Mouse (Mus musculus): ENCODE measurements at regions not wholly inside any gene's neighbourhood (a gene's known extent, or its start where the extent isn't known, plus 50 kb on each side); places are given as distances from the start of the nearest gene placed in this dataset.
"Not testable (repeated sequence)": the region's sequence is repeated elsewhere in the genome, so short reads cannot be mapped to it uniquely, and the experiment has no call there.

DNA sequence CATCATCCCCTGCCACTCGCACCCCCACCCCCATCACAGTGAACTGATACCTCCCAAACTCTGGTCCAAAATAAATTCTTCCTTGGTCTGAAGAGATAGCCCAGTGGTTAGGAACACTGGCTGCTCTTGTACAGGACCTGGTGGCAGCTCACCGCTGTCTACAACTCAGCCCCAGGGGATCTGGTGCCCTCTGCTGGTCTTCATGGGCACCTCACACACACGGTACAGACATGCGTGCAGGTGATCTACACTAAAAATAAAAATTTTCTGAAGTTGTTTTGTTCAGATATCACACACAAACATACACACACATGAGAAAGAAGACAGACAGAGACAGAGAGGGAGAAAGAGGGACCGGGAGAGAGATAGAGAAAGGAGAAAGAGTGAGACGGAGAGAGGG lies 130.0 kb upstream of the Ubl3 start:
- H3K4me1 ChIP-seq (ENCODE audit: control insufficient read depth, insufficient read depth, low read length), result no peaks in the 10 kb centered on the region
- WGBS, result 96% methylated on average over 6 of the region's 6 CpGs
- no peak overlapping the region for H3K9ac ChIP-seq (ENCODE audit: low read length)
- H3K4me2 ChIP-seq (ENCODE audit: low read depth), result no peak overlapping the region
- H3K27me3 ChIP-seq (ENCODE audit: control insufficient read depth, insufficient read depth, low read length), result no peaks in the 10 kb centered on the region
- no peak overlapping the region for H3K4me3 ChIP-seq (ENCODE audit: low read depth, low read length)
- ATAC-seq (ENCODE audit: insufficient read depth, low FRiP score, low TSS enrichment) (no peak), DNase-seq (ENCODE audit: low spot score) (no peak)
- no peaks in the 10 kb centered on the region for H3K36me3 ChIP-seq (ENCODE audit: control insufficient read depth, insufficient read depth, low read length)
- no peaks in the 10 kb centered on the region for H3K9me3 ChIP-seq (ENCODE audit: control insufficient read depth, low read length)
- H3K27ac ChIP-seq (ENCODE audit: low read depth, low read length), result no peak overlapping the region

DNA sequence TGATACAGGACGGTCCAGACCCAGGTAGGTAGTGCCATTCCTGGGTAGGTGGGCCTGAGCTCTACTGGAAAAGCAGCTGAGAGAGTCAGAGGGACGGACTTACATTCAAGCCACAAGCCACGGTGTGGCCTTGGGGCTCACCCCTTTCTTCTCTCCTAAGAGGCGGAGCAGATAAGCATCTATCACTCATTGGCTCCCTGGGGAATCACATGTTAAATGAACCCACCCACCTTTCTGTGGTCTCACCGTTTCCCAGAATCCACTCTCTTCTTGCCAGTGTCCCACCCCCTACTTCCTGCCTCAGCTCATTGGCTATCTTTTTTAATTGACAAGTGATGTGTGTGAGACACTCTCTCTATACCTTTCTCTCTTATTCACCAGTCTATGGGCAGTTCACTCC lies 127.8 kb upstream of the Ubl3 start:
- H3K9me3 ChIP-seq (ENCODE audit: control insufficient read depth, low read length), result no peaks in the 10 kb centered on the region
- no peak overlapping the region for H3K4me3 ChIP-seq (ENCODE audit: low read depth, low read length)
- DNase-seq (ENCODE audit: low spot score) (no peak), ATAC-seq (ENCODE audit: insufficient read depth, low FRiP score, low TSS enrichment) (no peak)
- no peaks in the 10 kb centered on the region for H3K36me3 ChIP-seq (ENCODE audit: control insufficient read depth, insufficient read depth, low read length)
- H3K27me3 ChIP-seq (ENCODE audit: control insufficient read depth, insufficient read depth, low read length), result no peaks in the 10 kb centered on the region
- H3K4me2 ChIP-seq (ENCODE audit: low read depth), result no peak overlapping the region
- no peak overlapping the region for H3K27ac ChIP-seq (ENCODE audit: low read depth, low read length)
- 87% methylated on average over 5 of the region's 5 CpGs for WGBS
- H3K9ac ChIP-seq (ENCODE audit: low read length), result no peak overlapping the region
- no peaks in the 10 kb centered on the region for H3K4me1 ChIP-seq (ENCODE audit: control insufficient read depth, insufficient read depth, low read length)

DNA sequence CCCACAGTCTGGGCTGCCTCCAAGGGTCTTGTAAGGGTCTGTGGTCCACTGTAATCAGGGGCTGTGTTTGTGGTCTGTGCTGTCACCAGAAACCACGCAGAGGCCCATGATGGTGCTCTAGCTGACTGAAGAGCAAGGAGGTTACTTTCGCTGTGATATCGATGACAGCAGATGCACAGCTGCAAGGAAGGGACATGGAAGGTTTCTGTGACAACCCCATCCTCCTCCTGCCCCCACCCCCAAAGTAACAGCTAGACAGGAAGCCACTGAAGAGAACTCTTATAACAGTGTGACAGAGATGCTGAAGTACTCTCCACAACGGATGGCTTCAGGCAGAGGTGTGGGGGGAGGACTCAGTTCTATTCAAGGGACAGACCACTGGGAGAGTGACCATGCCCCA lies 127.0 kb upstream of the Ubl3 start:
- H3K36me3 ChIP-seq (ENCODE audit: control insufficient read depth, insufficient read depth, low read length), result no peaks in the 10 kb centered on the region
- WGBS, result 92% methylated on average over 4 of the region's 4 CpGs
- no peaks in the 10 kb centered on the region for H3K27me3 ChIP-seq (ENCODE audit: control insufficient read depth, insufficient read depth, low read length)
- ATAC-seq (ENCODE audit: insufficient read depth, low FRiP score, low TSS enrichment) (no peak), DNase-seq (ENCODE audit: low spot score) (no peak)
- H3K9me3 ChIP-seq (ENCODE audit: control insufficient read depth, low read length), result no peaks in the 10 kb centered on the region
- H3K4me1 ChIP-seq (ENCODE audit: control insufficient read depth, insufficient read depth, low read length), result no peaks in the 10 kb centered on the region
- no peak overlapping the region for H3K27ac ChIP-seq (ENCODE audit: low read depth, low read length)
- no peak overlapping the region for H3K9ac ChIP-seq (ENCODE audit: low read length)
- no peak overlapping the region for H3K4me3 ChIP-seq (ENCODE audit: low read depth, low read length)
- no peak overlapping the region for H3K4me2 ChIP-seq (ENCODE audit: low read depth)

DNA sequence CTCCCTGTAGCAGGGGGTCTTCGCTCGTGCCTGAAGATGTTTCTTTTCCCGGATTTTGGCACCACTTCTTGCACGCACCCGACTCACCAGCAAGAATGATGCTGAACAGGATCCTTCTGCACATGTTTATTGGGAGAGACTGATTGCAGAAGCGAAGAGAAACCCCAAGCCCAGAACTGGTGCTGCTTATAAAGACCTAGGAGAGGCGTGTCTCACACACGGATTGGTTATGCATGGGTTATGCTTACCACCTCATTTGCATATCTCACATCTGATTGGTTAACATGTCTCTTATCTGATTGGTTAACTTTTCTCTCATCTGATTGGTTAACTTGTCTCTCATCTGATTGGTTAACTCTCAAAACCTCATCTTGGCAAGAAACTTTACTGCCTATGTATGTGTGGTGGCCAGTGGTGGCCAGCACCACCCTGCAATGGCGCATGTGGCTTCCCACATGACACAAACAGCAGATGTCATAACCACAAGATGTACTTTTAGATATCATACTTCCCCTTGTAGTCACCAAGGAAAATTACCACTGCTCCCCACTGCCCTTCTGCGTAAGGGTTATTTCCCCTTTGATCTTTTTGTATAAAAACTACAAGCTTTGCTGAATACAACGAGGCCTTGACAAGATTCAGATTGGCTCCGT lies 125.8 kb upstream of the Ubl3 start:
- H3K4me3 ChIP-seq (ENCODE audit: low read depth, low read length); H3K4me1 ChIP-seq (ENCODE audit: control insufficient read depth, insufficient read depth, low read length); H3K36me3 ChIP-seq (ENCODE audit: control insufficient read depth, insufficient read depth, low read length); H3K27me3 ChIP-seq (ENCODE audit: control insufficient read depth, insufficient read depth, low read length); H3K27ac ChIP-seq (ENCODE audit: low read depth, low read length); H3K4me2 ChIP-seq (ENCODE audit: low read depth); H3K9ac ChIP-seq (ENCODE audit: low read length); DNase-seq (ENCODE audit: low spot score); H3K9me3 ChIP-seq (ENCODE audit: control insufficient read depth, low read length); ATAC-seq (ENCODE audit: insufficient read depth, low FRiP score, low TSS enrichment): not testable (repeated sequence)
- WGBS, result 93% methylated on average over 12 of the region's 12 CpGs

DNA sequence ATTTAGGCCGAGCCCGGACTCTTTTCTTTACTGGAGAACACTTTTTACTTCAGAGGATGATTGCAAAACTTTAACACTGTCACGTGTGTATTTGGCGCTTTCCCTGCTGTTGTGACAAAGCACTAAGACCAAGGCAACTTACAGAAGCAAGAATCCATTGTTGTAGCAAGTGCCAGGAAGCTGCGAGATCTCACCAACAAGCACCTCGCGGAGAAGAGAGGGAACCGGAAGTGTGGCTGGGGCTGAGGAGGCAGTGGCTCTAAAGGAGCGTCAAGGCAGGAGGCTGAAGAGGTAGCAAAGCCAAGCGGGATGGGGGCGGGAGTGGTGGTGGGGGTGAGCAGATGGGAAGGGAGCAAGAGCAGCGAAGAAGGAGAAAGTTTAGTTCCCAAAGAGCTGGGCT lies 121.7 kb upstream of the Ubl3 start:
- no peak for ATAC-seq (ENCODE audit: insufficient read depth, low FRiP score, low TSS enrichment)
- H3K27me3 ChIP-seq (ENCODE audit: control insufficient read depth, insufficient read depth, low read length), result no peaks in the 10 kb centered on the region

DNA sequence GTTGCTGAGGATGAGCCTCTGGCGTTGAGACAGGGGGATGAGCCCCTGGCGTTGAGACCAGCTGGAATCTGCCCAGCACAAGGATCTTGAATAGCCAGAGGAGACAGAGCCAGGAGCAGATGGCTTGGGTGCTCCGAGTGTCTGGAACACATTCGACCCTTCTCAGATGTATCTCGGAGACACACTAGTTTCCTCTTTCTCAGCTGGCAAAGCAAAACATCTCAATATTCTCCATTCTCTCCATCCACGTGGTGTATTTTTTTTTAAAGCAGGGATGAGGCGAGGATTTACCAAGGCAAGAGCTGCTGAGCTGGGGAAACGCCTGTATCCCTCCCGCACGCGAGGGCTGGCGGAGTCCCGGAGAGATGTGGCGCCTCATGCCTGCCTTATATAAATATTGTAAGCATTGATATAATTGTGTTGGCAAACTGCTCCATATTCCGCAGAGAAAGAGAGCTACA lies 109.7 kb upstream of the Ubl3 start:
- no peak for DNase-seq (ENCODE audit: low spot score)
- 83% methylated on average over 15 of the region's 15 CpGs for whole genome bisulfite sequencing
- Histone ChIP-seq H3K4me1 (ENCODE audit: control insufficient read depth, insufficient read depth, low read length) (no peaks in the 10 kb centered on the region), H3K27me3 (ENCODE audit: control insufficient read depth, insufficient read depth, low read length) (no peaks in the 10 kb centered on the region), H3K9me3 (ENCODE audit: control insufficient read depth, low read length) (no peaks in the 10 kb centered on the region), H3K27ac (ENCODE audit: low read depth, low read length) (no peak overlapping the region), H3K4me3 (ENCODE audit: low read depth, low read length) (no peak overlapping the region), H3K36me3 (ENCODE audit: control insufficient read depth, insufficient read depth, low read length) (no peaks in the 10 kb centered on the region), H3K9ac (ENCODE audit: low read length) (no peak overlapping the region), H3K4me2 (ENCODE audit: low read depth) (no peak overlapping the region)
- ATAC-seq (ENCODE audit: insufficient read depth, low FRiP score, low TSS enrichment), result no peak

More for the DNA sequence above, 121.7 kb upstream of the Ubl3 start:
- H3K4me2 ChIP-seq (ENCODE audit: low read depth), result no peak overlapping the region
- no peak for DNase-seq (ENCODE audit: low spot score)
- no peak overlapping the region for H3K9ac ChIP-seq (ENCODE audit: low read length)
- H3K9me3 ChIP-seq (ENCODE audit: control insufficient read depth, low read length), result 0 out of 2 replicates have a peak, but pooled peaks cover 2% of the 10 kb centered on the region
- WGBS, result 85% methylated on average over 12 of the region's 12 CpGs
- no peaks in the 10 kb centered on the region for H3K36me3 ChIP-seq (ENCODE audit: control insufficient read depth, insufficient read depth, low read length)
- H3K4me3 ChIP-seq (ENCODE audit: low read depth, low read length), result no peak overlapping the region
- H3K4me1 ChIP-seq (ENCODE audit: control insufficient read depth, insufficient read depth, low read length), result no peaks in the 10 kb centered on the region
- no peak overlapping the region for H3K27ac ChIP-seq (ENCODE audit: low read depth, low read length)

DNA sequence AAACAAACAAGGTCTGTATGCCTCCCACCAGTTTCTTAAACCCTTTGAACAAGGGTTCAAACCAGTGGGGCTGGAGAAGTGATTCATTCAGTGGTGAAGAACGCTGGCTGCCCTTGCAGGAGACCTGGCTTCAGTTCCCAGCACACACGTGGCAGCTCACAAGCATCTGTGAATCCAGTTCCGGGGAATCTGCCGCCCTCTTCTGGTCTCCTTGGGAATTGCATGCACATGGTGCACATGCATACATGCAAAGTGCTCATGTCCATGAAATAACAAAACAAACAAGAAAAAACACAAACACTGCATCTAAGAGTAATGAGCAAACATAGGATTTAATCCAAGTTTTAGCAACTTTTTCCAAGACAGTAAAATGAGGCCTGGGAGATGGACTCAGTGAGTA lies 108.5 kb upstream of the Ubl3 start:
- no peaks in the 10 kb centered on the region for H3K9me3 ChIP-seq (ENCODE audit: control insufficient read depth, low read length)
- no peaks in the 10 kb centered on the region for H3K36me3 ChIP-seq (ENCODE audit: control insufficient read depth, insufficient read depth, low read length)
- no peak overlapping the region for H3K27ac ChIP-seq (ENCODE audit: low read depth, low read length)
- no peak for ATAC-seq (ENCODE audit: insufficient read depth, low FRiP score, low TSS enrichment)
- H3K9ac ChIP-seq (ENCODE audit: low read length), result no peak overlapping the region
- H3K27me3 ChIP-seq (ENCODE audit: control insufficient read depth, insufficient read depth, low read length), result no peaks in the 10 kb centered on the region
- H3K4me2 ChIP-seq (ENCODE audit: low read depth), result no peak overlapping the region
- no peak overlapping the region for H3K4me3 ChIP-seq (ENCODE audit: low read depth, low read length)
- 90% methylated on average over 4 of the region's 4 CpGs for WGBS
- H3K4me1 ChIP-seq (ENCODE audit: control insufficient read depth, insufficient read depth, low read length), result no peaks in the 10 kb centered on the region
- peak; percentile 10 for DNase-seq (ENCODE audit: low spot score)

DNA sequence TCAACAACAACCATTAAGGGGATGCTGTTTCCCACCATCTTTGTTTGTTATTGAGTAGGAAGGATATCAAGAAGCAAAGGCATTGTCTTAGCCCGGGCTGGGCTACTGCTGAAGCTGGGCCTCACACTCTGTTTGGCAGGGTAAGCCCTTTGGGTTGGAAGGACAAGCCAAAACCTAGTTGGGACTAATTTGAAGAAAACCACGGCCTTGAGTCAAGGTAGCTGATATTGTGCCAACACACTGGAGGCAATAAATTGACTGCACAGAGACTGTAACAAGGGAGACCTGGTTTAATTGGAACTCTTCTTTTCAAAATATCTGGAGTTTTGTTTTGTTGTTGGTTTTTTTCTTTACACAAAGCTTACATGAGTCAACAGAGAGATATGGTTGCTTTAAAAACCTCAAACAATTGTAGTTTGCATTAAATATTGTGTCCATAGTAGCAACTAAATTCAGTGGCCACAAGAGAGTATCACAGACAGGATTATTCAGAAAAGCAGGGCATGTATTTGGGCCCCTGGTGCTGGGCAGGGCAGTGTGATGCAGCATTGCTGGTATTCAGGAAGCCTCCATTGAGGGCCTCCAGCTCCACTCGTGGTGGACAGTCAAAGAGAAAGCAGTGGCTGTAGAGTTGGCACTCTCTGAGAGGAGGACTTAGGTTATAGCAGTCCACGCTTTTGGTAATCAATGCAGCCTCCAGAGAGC lies 105.5 kb upstream of the Ubl3 start:
- ATAC-seq (ENCODE audit: insufficient read depth, low FRiP score, low TSS enrichment), result no peak
- Histone ChIP-seq H3K36me3 (ENCODE audit: control insufficient read depth, insufficient read depth, low read length) (no peaks in the 10 kb centered on the region), H3K27ac (ENCODE audit: low read depth, low read length) (no peak overlapping the region), H3K4me3 (ENCODE audit: low read depth, low read length) (no peak overlapping the region), H3K4me1 (ENCODE audit: control insufficient read depth, insufficient read depth, low read length) (no peaks in the 10 kb centered on the region), H3K27me3 (ENCODE audit: control insufficient read depth, insufficient read depth, low read length) (no peaks in the 10 kb centered on the region), H3K9ac (ENCODE audit: low read length) (no peak overlapping the region), H3K4me2 (ENCODE audit: low read depth) (no peak overlapping the region), H3K9me3 (ENCODE audit: control insufficient read depth, low read length) (no peaks in the 10 kb centered on the region)
- DNase-seq (ENCODE audit: low spot score), result peak; percentile 2
- WGBS, result 73% methylated on average over 4 of the region's 4 CpGs

Data from neural tube, embryonic 11.5 days (tissue).